Mouse (Mus musculus) bone marrow, adult 2 months (tissue): ENCODE results near the gene Wfdc17.

ENCODE experiments used
- CTCF ChIP-seq: fragments of 200-500 bp; IDR thresholded peaks from 2 replicates; pipeline ENCODE4 v1.5.1; 2011; ENCODE audit warnings: low read length, control low read depth; ENCODE audit not compliant: control insufficient read depth, insufficient read depth
- POLR2A ChIP-seq: fragments of 200-500 bp; IDR thresholded peaks from 2 replicates; pipeline ENCODE4 v1.6.1; 2011; ENCODE audit warnings: low read depth, mild to moderate bottlenecking, control low read depth, low read length, borderline replicate concordance; ENCODE audit not compliant: control insufficient read depth

DNA sequence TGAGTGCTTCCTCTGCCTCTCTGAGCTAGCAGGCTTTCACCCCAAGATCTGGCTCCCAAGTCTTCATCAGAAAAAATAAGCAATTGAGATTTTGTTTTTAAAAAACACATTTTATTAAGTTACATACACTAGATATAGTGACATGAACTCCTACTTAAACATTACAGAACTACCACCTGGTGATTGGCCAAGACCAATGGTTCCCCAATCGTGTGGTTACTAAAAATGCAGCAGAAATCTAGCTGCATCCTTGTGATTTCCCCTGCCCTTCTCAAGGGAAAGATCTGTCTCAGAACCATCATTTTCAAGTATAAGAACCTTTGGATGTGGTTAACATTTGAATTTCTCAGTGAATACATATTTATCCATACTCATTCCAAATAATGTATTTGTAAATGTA is 30.4 kb downstream of the Wfdc17 start:
- TF ChIP-seq POLR2A (no peak), CTCF (no peak)
